ENCODE assay signal across 7 mouse cellular contexts in the genomic region with DNA sequence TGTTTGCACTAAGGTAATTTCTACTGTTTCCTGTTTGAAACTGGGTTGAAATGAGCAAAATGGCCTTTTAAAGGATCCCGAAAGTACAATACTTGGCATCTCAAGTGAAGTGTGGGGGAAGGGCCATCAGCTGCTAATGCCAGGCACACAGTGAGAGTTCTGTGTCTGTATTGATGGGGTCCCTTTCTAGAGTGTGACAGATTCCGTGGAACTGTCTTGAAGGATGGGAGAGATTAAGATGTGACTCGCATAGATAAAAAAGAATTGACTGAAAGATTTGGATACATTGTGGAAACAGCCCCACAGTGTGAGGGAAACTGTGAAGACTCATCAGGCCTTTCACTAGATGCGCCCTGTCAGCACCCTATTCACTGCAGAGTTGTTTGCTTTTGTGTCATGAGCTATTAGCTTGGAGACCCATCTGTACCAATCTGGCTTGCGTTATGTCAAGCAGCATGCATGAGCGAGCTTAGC.
DNase-seq lines count a peak whose midpoint lies in the region; ATAC-seq and TF ChIP-seq lines count a peak whose summit lies in the region.

No protein-coding gene starts in this region.

- WGBS in forebrain, postnatal 0 days, result 17% methylated on average over 6 of the region's 6 CpGs
- WGBS in midbrain, postnatal 0 days, result 33% methylated on average over 6 of the region's 6 CpGs

- no peak overlapping the region for H3K4me3 ChIP-seq in forebrain, postnatal 0 days (ENCODE audit: low read depth, low read length)
- H3K4me3 ChIP-seq in midbrain, postnatal 0 days (ENCODE audit: low read depth, low read length), result no peak overlapping the region

- DNase-seq in layer of hippocampus, adult 11-12 months (ENCODE audit: low spot score), result peak; percentile 30
- no peak for DNase-seq in layer of hippocampus, adult 8-10 months (ENCODE audit: low spot score in 2 of 2)
- DNase-seq in embryo, embryonic 10.5 days (ENCODE audit: low spot score), result peak; percentile 73
- peak; percentile 75 for DNase-seq in forebrain, postnatal 0 days
- peak; percentile 85 for DNase-seq in midbrain, postnatal 0 days (ENCODE audit: low spot score)
- no peak for DNase-seq in yolk sac, embryonic 10.5 days (ENCODE audit: low spot score)
- no peak for DNase-seq in testis, postnatal 14 days (ENCODE audit: low spot score)

- no peak overlapping the region for H3K9ac ChIP-seq in forebrain, postnatal 0 days
- H3K9ac ChIP-seq in midbrain, postnatal 0 days (replicated peaks; ENCODE audit: low read length, poor library complexity, severe bottlenecking), result no peak overlapping the region

- no peak for TF ChIP-seq CTCF in forebrain, postnatal 0 days (IDR thresholded peaks at IDR 0.05; ENCODE audit: low read depth)
- TF ChIP-seq CTCF in midbrain, postnatal 0 days (IDR thresholded peaks at IDR 0.05), result no peak

- no peaks in the 10 kb centered on the region for H3K27me3 ChIP-seq in forebrain, postnatal 0 days (ENCODE audit: insufficient read depth, low read length)
- no peaks in the 10 kb centered on the region for H3K27me3 ChIP-seq in midbrain, postnatal 0 days (ENCODE audit: insufficient read depth, low read length)

- no peaks in the 10 kb centered on the region for H3K9me3 ChIP-seq in forebrain, postnatal 0 days (ENCODE audit: low read length)
- H3K9me3 ChIP-seq in midbrain, postnatal 0 days (ENCODE audit: low read length), result no peaks in the 10 kb centered on the region

- no peak overlapping the region for H3K4me2 ChIP-seq in forebrain, postnatal 0 days (ENCODE audit: low read depth)
- no peak overlapping the region for H3K4me2 ChIP-seq in midbrain, postnatal 0 days (ENCODE audit: low read depth, low read length, poor library complexity, severe bottlenecking)

- H3K36me3 ChIP-seq in forebrain, postnatal 0 days (ENCODE audit: insufficient read depth), result peaks cover 8% of the 10 kb centered on the region
- peaks cover 3% of the 10 kb centered on the region; the same call in 1 of the 2 replicates for H3K36me3 ChIP-seq in midbrain, postnatal 0 days (ENCODE audit: insufficient read depth, low read length)

- peaks cover 11% of the 10 kb centered on the region; the same call in 1 of the 2 replicates for H3K4me1 ChIP-seq in forebrain, postnatal 0 days (ENCODE audit: insufficient read depth)
- no peaks in the 10 kb centered on the region for H3K4me1 ChIP-seq in midbrain, postnatal 0 days (ENCODE audit: insufficient read depth, low read length)

- H3K27ac ChIP-seq in forebrain, postnatal 0 days (ENCODE audit: low read depth, low read length), result peak overlapping the region; percentile 46
- H3K27ac ChIP-seq in midbrain, postnatal 0 days (ENCODE audit: low read depth, low read length), result peak overlapping the region; percentile 62

- peak; percentile 86 for ATAC-seq in forebrain, postnatal 0 days
- ATAC-seq in midbrain, postnatal 0 days (ENCODE audit: low FRiP score), result peak; percentile 79

Comparison
In these comparisons a context has a peak if more than half of its experiments do, and no peak if none do; other contexts are left out.
1. DNase-seq: peak in layer of hippocampus, adult 11-12 months (single experiment), embryo, embryonic 10.5 days (single experiment), forebrain, postnatal 0 days (single experiment) and midbrain, postnatal 0 days (single experiment); none in layer of hippocampus, adult 8-10 months (0 of 2), yolk sac, embryonic 10.5 days (single experiment) and testis, postnatal 14 days (single experiment).